Mouse (Mus musculus): ENCODE measurements around the gene Hoxd4. TPM values are rescaled to one million over a fixed set of nuclear protein-coding genes. Genes with fewer than 3 reads are reported as not detected.

Gene Hoxd4
- total RNA-seq, 2 experiments from 2014 or later: 1.0 to 1.3 TPM

GRCm38 (mm10) chr2:74777536-74778275 is 66.0 kb downstream of the Hoxd4 start:
- DNase-seq (ENCODE audit: low spot score): no peak

Small RNAs within 50 kb of the gene (microRNA-seq; reads per million reads assigned to microRNA genes)
- not detected for gene Gm44463
- gene Mir10b: 31,031 reads per million, percentile 98 among the genes with 10 or more reads in this experiment

Other genes with a start within 250 kb of the Hoxd4 start
- 10 to 100 TPM; 61.9 to 67.5 TPM for gene Lnpk, start 132.5 kb upstream of the Hoxd4 start, total RNA-seq (2021)
- gene Evx2, start 52.4 kb upstream of the Hoxd4 start, total RNA-seq (2021): not detected
- not detected for gene Hoxd13, start 43.6 kb upstream of the Hoxd4 start, total RNA-seq (2021)
- gene Hoxd12, start 36.9 kb upstream of the Hoxd4 start, total RNA-seq (2021): not detected
- gene Hoxd11, start 32.4 kb upstream of the Hoxd4 start, total RNA-seq (2021): not detected
- 1 to 10 TPM; 5.0 to 6.1 TPM for gene Hoxd10, start 20.0 kb upstream of the Hoxd4 start, total RNA-seq (2021)
- 10 to 100 TPM; 17.0 to 18.1 TPM for gene Hoxd9, start 14.2 kb upstream of the Hoxd4 start, total RNA-seq (2021)
- 10 to 100 TPM; 32.2 to 40.3 TPM for gene Hoxd8, start 7.3 kb upstream of the Hoxd4 start, total RNA-seq (2021)
- not detected for gene Hoxd3, start within 50 bp of the Hoxd4 start, total RNA-seq (2021)
- gene Gm28230, start 14.8 kb downstream of the Hoxd4 start, total RNA-seq (2021): under 1 TPM; 0.07 to 0.19 TPM
- gene Hoxd1, start 51.1 kb downstream of the Hoxd4 start, total RNA-seq (2021): not detected
- 10 to 100 TPM; 30.7 to 38.1 TPM for gene Mtx2, start 113.9 kb downstream of the Hoxd4 start, total RNA-seq (2021)

All from gastrocnemius, adult 18-20 months (tissue).